Mouse (Mus musculus) midbrain, embryonic 10.5 days (tissue): ENCODE results near the gene Hdgfl1. TPM values are rescaled to one million over a fixed set of nuclear protein-coding genes. Genes with fewer than 3 reads are reported as not detected.

Experiments used
- DNase-seq: peaks from one replicate; pipeline ENCODE4 v3.0.0-alpha.2; 2017; ENCODE audit warnings: low spot score
- H3K27ac ChIP-seq: fragments of 300-500 bp; sonication (generic); replicated peaks from 2 replicates; pipeline ENCODE4 v1.5.1; 2016; ENCODE audit warnings: mild to moderate bottlenecking
- H3K27me3 ChIP-seq: fragments of 300-500 bp; sonication (generic); 2 replicates; pipeline ENCODE4 v1.6.1; 2016; ENCODE audit warnings: low read depth, mild to moderate bottlenecking; ENCODE audit not compliant: poor library complexity, severe bottlenecking
- H3K36me3 ChIP-seq: fragments of 300-500 bp; sonication (generic); 2 replicates; pipeline ENCODE4 v1.6.1; 2016; ENCODE audit warnings: mild to moderate bottlenecking, moderate library complexity
- H3K4me1 ChIP-seq: fragments of 300-500 bp; sonication (generic); 2 replicates; pipeline ENCODE4 v1.6.1; 2016
- H3K4me3 ChIP-seq: fragments of 300-500 bp; sonication (generic); 2 replicates; pipeline ENCODE4 v1.5.1; 2016; ENCODE audit warnings: mild to moderate bottlenecking, moderate library complexity
- H3K9me3 ChIP-seq: fragments of 300-500 bp; sonication (generic); replicated peaks from 2 replicates; pipeline ENCODE4 v1.6.1; 2016; ENCODE audit warnings: mild to moderate bottlenecking
- WGBS: fragments of 180-500 bp; shearing (Covaris S2); methylation state at CpG from one replicate; pipeline ENCODE4 v1.1.7; 2016; 5-methylcytosine and 5-hydroxymethylcytosine counted together
- polyA plus RNA-seq: library from polyadenylated mRNA; unstranded; fragments of >200 nt; fragmentation: Nextera tagmentation; extraction: Ambion mirVana; gene quantifications from 2 replicates; pipeline ENCODE4 v1.2.1, GENCODE M21; 2016

The Hdgfl1 gene
- polyA plus RNA-seq, 1 experiment from 2014 or later: not detected

GRCm38 (mm10) chr13:26720917-26721316, 49.0 kb downstream of the Hdgfl1 start:
- H3K27ac ChIP-seq: no peak overlapping the region

DNA sequence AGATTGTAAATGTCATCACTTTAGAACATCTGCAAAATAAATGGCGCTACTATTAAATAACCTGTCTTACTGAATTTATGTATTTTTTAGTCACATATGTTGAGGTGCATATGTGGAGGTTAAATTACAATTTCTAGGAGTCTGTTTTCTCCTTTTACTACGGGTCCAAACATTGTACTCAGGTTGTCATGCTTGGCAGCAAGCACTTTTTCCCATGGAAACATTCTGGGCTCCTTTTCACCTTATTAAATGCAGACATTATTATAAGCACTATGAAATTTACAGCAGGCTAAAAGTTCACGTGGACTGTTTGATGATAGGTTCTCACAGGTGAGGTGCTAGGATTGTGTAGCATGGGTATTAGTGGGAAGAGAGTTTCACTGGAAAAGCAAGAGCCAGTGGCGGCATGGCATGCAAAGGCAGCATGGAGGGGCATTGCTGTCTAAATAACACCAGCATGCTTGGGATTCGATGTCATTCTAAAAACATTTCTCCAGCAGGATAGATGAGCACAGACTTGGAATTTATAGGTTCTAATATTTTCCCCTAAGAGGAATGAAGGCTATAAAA, 50.7 kb downstream of the Hdgfl1 start:
- 80% methylated on average over 5 of the region's 5 CpGs for WGBS
- no peaks in the 10 kb centered on the region for H3K27me3 ChIP-seq

More at GRCm38 (mm10) chr13:26720917-26721316, 49.0 kb downstream of the Hdgfl1 start:
- no peak for DNase-seq
- Histone ChIP-seq H3K9me3 (no peaks in the 10 kb centered on the region), H3K4me1 (peaks cover 10% of the 10 kb centered on the region), H3K4me3 (no peak overlapping the region), H3K36me3 (no peaks in the 10 kb centered on the region), H3K27me3 (no peaks in the 10 kb centered on the region)
- WGBS: 78% methylated on average over 1 of the region's 1 CpGs

More for the DNA sequence above, 50.7 kb downstream of the Hdgfl1 start:
- Histone ChIP-seq H3K27ac (no peak overlapping the region), H3K4me1 (peaks cover 4% of the 10 kb centered on the region), H3K9me3 (no peaks in the 10 kb centered on the region), H3K36me3 (no peaks in the 10 kb centered on the region), H3K4me3 (no peak overlapping the region)
- no peak for DNase-seq
